Mouse (Mus musculus): ENCODE results near the gene Dab1.

DNA sequence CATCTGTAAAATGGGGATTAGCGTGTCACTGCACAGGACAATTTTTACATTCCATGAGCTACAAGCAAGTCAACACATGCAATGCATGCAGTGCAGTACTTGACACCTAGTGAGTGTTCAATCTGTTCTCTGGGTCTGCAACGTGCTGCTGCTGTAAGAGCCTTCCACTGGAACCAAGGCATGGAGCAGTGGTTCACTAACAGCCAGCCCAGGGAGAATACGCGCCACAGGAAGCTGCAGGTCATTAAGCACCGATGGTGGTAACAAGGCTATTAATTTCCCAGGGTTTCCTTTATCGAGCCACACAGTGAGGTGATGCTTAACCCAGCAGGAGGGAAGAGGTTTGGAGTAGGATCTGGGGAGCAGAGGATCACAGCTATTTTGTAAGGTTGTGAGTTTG, 36.6 kb downstream of the Dab1 start:
- TF ChIP-seq CTCF (IDR thresholded peaks at IDR 0.05; ENCODE audit: borderline replicate concordance, insufficient read depth, low read length): no peak
- TF ChIP-seq POLR2A (IDR thresholded peaks at IDR 0.05; ENCODE audit: low read depth, low read length): no peak

All from embryonic fibroblast, embryonic 13.5 days (primary cell).